Mouse (Mus musculus): ENCODE data around the gene Echs1.
"Not testable (repeated sequence)": the region's sequence is repeated elsewhere in the genome, so short reads cannot be mapped to it uniquely, and the experiment has no call there.

The Echs1 gene

GRCm38 (mm10) chr7:140116329-140117054 lies at the start of gene Echs1:
Gene Echs1, minus strand, starts transcription at chr7:140116476.
- peak; percentile 93 for DNase-seq (ENCODE audit: low spot score)

- no peak for DNase-seq (ENCODE audit: low spot score)
Observed at GRCm38 (mm10) chr7:140164664-140165063, 48.4 kb upstream of the Echs1 start, which contains the start of gene Olfr522. Gene Olfr522, minus strand, starts transcription at chr7:140164764.

- DNase-seq (ENCODE audit: low spot score), result no peak
Observed at GRCm38 (mm10) chr7:140160363-140160762, 44.1 kb upstream of the Echs1 start.

GRCm38 (mm10) chr7:140154218-140154927 lies 38.1 kb upstream of the Echs1 start, which contains the start of gene Sprn:
Gene Sprn, minus strand, starts transcription at chr7:140154877.
- no peak for DNase-seq (ENCODE audit: low spot score)

GRCm38 (mm10) chr7:140153829-140154217 lies 37.5 kb upstream of the Echs1 start:
- DNase-seq (ENCODE audit: low spot score), result no peak

- DNase-seq (ENCODE audit: low spot score), result no peak
Observed at GRCm38 (mm10) chr7:140153383-140153782, 37.1 kb upstream of the Echs1 start.

GRCm38 (mm10) chr7:140144550-140144949 lies 28.3 kb upstream of the Echs1 start:
- no peak for DNase-seq (ENCODE audit: low spot score)

- DNase-seq (ENCODE audit: low spot score), result peak; percentile 86
Observed at GRCm38 (mm10) chr7:140141350-140141749, 25.1 kb upstream of the Echs1 start.

GRCm38 (mm10) chr7:140138021-140138310 lies 21.7 kb upstream of the Echs1 start:
- no peak for DNase-seq (ENCODE audit: low spot score)

- DNase-seq (ENCODE audit: low spot score), result peak; percentile 95
Observed at GRCm38 (mm10) chr7:140137135-140138020, 21.1 kb upstream of the Echs1 start, which contains the start of gene Mtg1. Gene Mtg1, plus strand, starts transcription at chr7:140137564.

GRCm38 (mm10) chr7:140135106-140135770 lies 19.0 kb upstream of the Echs1 start:
- no peak for DNase-seq (ENCODE audit: low spot score)

GRCm38 (mm10) chr7:140134033-140134432 lies 17.8 kb upstream of the Echs1 start:
- not testable (repeated sequence) for DNase-seq (ENCODE audit: low spot score)

GRCm38 (mm10) chr7:140132184-140132583 lies 15.9 kb upstream of the Echs1 start:
- DNase-seq (ENCODE audit: low spot score), result not testable (repeated sequence)

- DNase-seq (ENCODE audit: low spot score), result no peak
Observed at GRCm38 (mm10) chr7:140127911-140128310, 11.6 kb upstream of the Echs1 start.

- DNase-seq (ENCODE audit: low spot score), result no peak
Observed at GRCm38 (mm10) chr7:140126934-140127333, 10.7 kb upstream of the Echs1 start.

GRCm38 (mm10) chr7:140126022-140126350 lies 9.7 kb upstream of the Echs1 start:
- DNase-seq (ENCODE audit: low spot score), result no peak

- DNase-seq (ENCODE audit: low spot score), result peak; percentile 71
Observed at GRCm38 (mm10) chr7:140125278-140126021, 9.2 kb upstream of the Echs1 start.

- DNase-seq (ENCODE audit: low spot score), result no peak
Observed at GRCm38 (mm10) chr7:140124382-140124781, 8.1 kb upstream of the Echs1 start.

- no peak for DNase-seq (ENCODE audit: low spot score)
Observed at GRCm38 (mm10) chr7:140122765-140123164, 6.5 kb upstream of the Echs1 start.

GRCm38 (mm10) chr7:140121338-140121910 lies 5.1 kb upstream of the Echs1 start:
- DNase-seq (ENCODE audit: low spot score), result no peak

- DNase-seq (ENCODE audit: low spot score), result no peak
Observed at GRCm38 (mm10) chr7:140120484-140120883, 4.2 kb upstream of the Echs1 start.
